Mouse (Mus musculus): ENCODE results near the gene Cradd.

GRCm38 (mm10) chr10:95144414-95145130 lies 179.4 kb downstream of the Cradd start:
- TF ChIP-seq POLR2A (IDR thresholded peaks at IDR 0.05; ENCODE audit: low read depth, low read length) (no peak), CTCF (IDR thresholded peaks at IDR 0.05; ENCODE audit: extremely low read depth, insufficient read length, insufficient replicate concordance, low read depth, low read length) (no peak)

Data from small intestine, adult 2 months (tissue).